Mouse (Mus musculus): ENCODE results near the gene Sec22a. TPM values are rescaled to one million over a fixed set of nuclear protein-coding genes. Genes with fewer than 3 reads are reported as not detected.

The Sec22a gene
- total and polyA plus RNA-seq, 3 experiments, result 10.5 to 98.3 (median 11.4) TPM

- TF ChIP-seq MAX (IDR thresholded peaks at IDR 0.05; ENCODE audit: low read length) (no peak), POLR2A (IDR thresholded peaks at IDR 0.05; ENCODE audit: control insufficient read depth in 1 of 2, insufficient read depth in 1 of 2, low read depth in 1 of 2, low read length in 2 of 2, poor library complexity in 1 of 2) (no peak), RAD21 (IDR thresholded peaks at IDR 0.05; ENCODE audit: low read depth, low read length) (no peak), MYB (IDR thresholded peaks at IDR 0.05; ENCODE audit: low read depth, low read length) (peak; percentile 61; the same call in 1 of the 2 replicates), NELFE (IDR thresholded peaks at IDR 0.05; ENCODE audit: low read depth, low read length) (no peak), ZC3H11A (IDR thresholded peaks at IDR 0.05; ENCODE audit: low read depth, low read length) (no peak), SIN3A (IDR thresholded peaks at IDR 0.05; ENCODE audit: low read length) (peak; percentile 86), CHD2 (IDR thresholded peaks at IDR 0.05; ENCODE audit: low read length) (no peak), CHD1 (IDR thresholded peaks at IDR 0.05; ENCODE audit: low read depth, low read length) (no peak), NRF1 (IDR thresholded peaks at IDR 0.05; ENCODE audit: insufficient read depth, low read depth, low read length, poor library complexity, severe bottlenecking) (no peak), MYC (IDR thresholded peaks at IDR 0.05; ENCODE audit: low read depth, low read length) (no peak), KAT2A (conservative IDR thresholded peaks at IDR 0.05; ENCODE audit: low read depth, low read length) (no peak), MAZ (IDR thresholded peaks at IDR 0.05; ENCODE audit: low read depth, low read length) (no peak), TCF12 (IDR thresholded peaks at IDR 0.05; ENCODE audit: low read depth, low read length) (peak; percentile 81), MXI1 (IDR thresholded peaks at IDR 0.05; ENCODE audit: low read depth, low read length) (peak; percentile 55; the same call in 1 of the 2 replicates)
These were observed 46.9 kb downstream of the Sec22a start (continued) for GRCm38 (mm10) chr16:35316856-35317264.

GRCm38 (mm10) chr16:35315496-35315895 is 48.2 kb downstream of the Sec22a start:
- Histone ChIP-seq H3K4me1 (ENCODE audit: control insufficient read depth in 1 of 2, insufficient read depth in 2 of 2, low read length in 2 of 2) (peaks cover 6% of the 10 kb centered on the region in 2 experiments), H3K9me3 (replicated peaks; ENCODE audit: insufficient read depth, low read length) (no peaks in the 10 kb centered on the region), H3K36me3 (ENCODE audit: control insufficient read depth in 1 of 2, insufficient read depth in 2 of 2, low read length in 2 of 2) (peaks cover 0 to 14% of the 10 kb centered on the region in 2 experiments; a peak in 2 of 4 replicates), H3K27me3 (ENCODE audit: control insufficient read depth in 1 of 2, insufficient read depth in 2 of 2, low read length in 2 of 2) (no peaks in the 10 kb centered on the region), H3K9ac (ENCODE audit: control insufficient read depth, low read depth, low read length, poor library complexity, severe bottlenecking) (no peak overlapping the region), H3K4me3 (ENCODE audit: control insufficient read depth in 1 of 2, insufficient read depth in 1 of 2, low read depth in 2 of 2, low read length in 2 of 2) (no peak overlapping the region), H3K79me2 (ENCODE audit: control insufficient read depth, insufficient read depth, low read length, poor library complexity) (no peaks in the 10 kb centered on the region), H3K27ac (ENCODE audit: control insufficient read depth, low read depth, low read length) (no peak overlapping the region)
- DNase-seq (ENCODE audit: low read depth, low spot score), result no peak
- TF ChIP-seq RAD21 (IDR thresholded peaks at IDR 0.05; ENCODE audit: low read depth, low read length), result no peak
- TF ChIP-seq ZC3H11A (IDR thresholded peaks at IDR 0.05; ENCODE audit: low read depth, low read length), result no peak
- TF ChIP-seq ZMIZ1 (IDR thresholded peaks at IDR 0.05; ENCODE audit: low read depth, low read length), result no peak
- no peak for TF ChIP-seq GABPA (IDR thresholded peaks at IDR 0.05; ENCODE audit: low read depth, low read length)
- no peak for TF ChIP-seq ZKSCAN1 (IDR thresholded peaks at IDR 0.05; ENCODE audit: low read depth, low read length)
- TF ChIP-seq MAZ (IDR thresholded peaks at IDR 0.05; ENCODE audit: low read depth, low read length), result no peak
- TF ChIP-seq ELF1 (IDR thresholded peaks at IDR 0.05; ENCODE audit: low read depth, low read length), result no peak
- TF ChIP-seq ZNF384 (IDR thresholded peaks at IDR 0.05; ENCODE audit: low read depth, low read length), result no peak
- no peak for TF ChIP-seq MYC (IDR thresholded peaks at IDR 0.05; ENCODE audit: low read depth, low read length)
- no peak for TF ChIP-seq MYB (IDR thresholded peaks at IDR 0.05; ENCODE audit: low read depth, low read length)
- no peak for TF ChIP-seq ETS1 (IDR thresholded peaks at IDR 0.05; ENCODE audit: low read depth, low read length)
- TF ChIP-seq JUND (IDR thresholded peaks at IDR 0.05; ENCODE audit: low read depth, low read length), result no peak

Data from MEL (cell line).